ENCODE assay signal across 25 mouse cellular contexts in genomic region chr8:103244169-103244568, GRCm38 (mm10).
DNase-seq lines count a peak whose midpoint lies in the region; ATAC-seq and TF ChIP-seq lines count a peak whose summit lies in the region.
"Had no signal": no experiment of that assay in that cellular context is flagged by ENCODE, and none has a peak within 500 bp of the region (broad histone marks: within the 10 kb centered on the region; RNA-seq: fewer than 3 reads in every experiment).

No protein-coding gene starts in this region.

- no peaks in the 10 kb centered on the region for H3K36me3 ChIP-seq in midbrain, postnatal 0 days (ENCODE audit: insufficient read depth, low read length)
- H3K36me3 ChIP-seq in midbrain, embryonic 10.5 days: no peaks in the 10 kb centered on the region
- H3K36me3 ChIP-seq: heart, embryonic 10.5 days; limb, embryonic 12.5 days had no signal

- no peak overlapping the region for H3K4me3 ChIP-seq in midbrain, postnatal 0 days (ENCODE audit: low read depth, low read length)
- no peak overlapping the region for H3K4me3 ChIP-seq in midbrain, embryonic 10.5 days
- H3K4me3 ChIP-seq: heart, embryonic 10.5 days; limb, embryonic 12.5 days; megakaryocyte, embryonic 14.5 days had no signal

- DNase-seq in cerebellum, postnatal 10 days: peak; percentile 3 to 22
- DNase-seq in cerebellum, postnatal 36 days: no peak
- peak; percentile 20 for DNase-seq in gastrocnemius, postnatal 14 days
- DNase-seq in gastrocnemius, postnatal 25 days: no peak
- peak; percentile 24 for DNase-seq in midbrain, postnatal 0 days (ENCODE audit: low spot score)
- no peak for DNase-seq in midbrain, embryonic 10.5 days (ENCODE audit: low spot score)
- no peak for DNase-seq in ovary, adult 18-20 months (ENCODE audit: low spot score)
- DNase-seq: adrenal gland, adult 2 months; cerebellum, adult 11 months; cerebellum, adult 9-11 months; kidney, adult 9 months; kidney, postnatal 14 days; liver, postnatal 0 days; lung, postnatal 36 days; right cerebral cortex, adult 18-20 months; right cerebral cortex, postnatal 4 days; thymus, adult 2 months; thymus, postnatal 4 days had no signal

- no peak overlapping the region for H3K9ac ChIP-seq in midbrain, postnatal 0 days (replicated peaks; ENCODE audit: low read length, poor library complexity, severe bottlenecking)
- H3K9ac ChIP-seq: limb, embryonic 12.5 days; liver, postnatal 0 days had no signal

- no peaks in the 10 kb centered on the region for H3K27me3 ChIP-seq in midbrain, postnatal 0 days (ENCODE audit: insufficient read depth, low read length)
- no peaks in the 10 kb centered on the region for H3K27me3 ChIP-seq in midbrain, embryonic 10.5 days (ENCODE audit: low read depth, poor library complexity, severe bottlenecking)
- H3K27me3 ChIP-seq: limb, embryonic 12.5 days; megakaryocyte, embryonic 14.5 days; Patski had no signal

- no peak overlapping the region for H3K4me2 ChIP-seq in midbrain, postnatal 0 days (ENCODE audit: low read depth, low read length, poor library complexity, severe bottlenecking)
- H3K4me2 ChIP-seq: limb, embryonic 12.5 days; liver, embryonic 11.5 days had no signal

- no peak for ATAC-seq in midbrain, postnatal 0 days (ENCODE audit: low FRiP score)
- ATAC-seq: hindbrain, embryonic 16.5 days; liver, postnatal 0 days; midbrain, embryonic 16.5 days; Patski had no signal

- H3K4me1 ChIP-seq in midbrain, postnatal 0 days (ENCODE audit: insufficient read depth, low read length): no peaks in the 10 kb centered on the region
- H3K4me1 ChIP-seq in midbrain, embryonic 10.5 days: no peaks in the 10 kb centered on the region
- H3K4me1 ChIP-seq: megakaryocyte, embryonic 14.5 days had no signal

- no peak overlapping the region for H3K27ac ChIP-seq in midbrain, postnatal 0 days (ENCODE audit: low read depth, low read length)
- H3K27ac ChIP-seq in midbrain, embryonic 10.5 days (replicated peaks): no peak overlapping the region
- H3K27ac ChIP-seq: limb, embryonic 12.5 days had no signal

- WGBS in midbrain, postnatal 0 days: 91% methylated on average over 2 of the region's 2 CpGs
- WGBS in midbrain, embryonic 10.5 days: 79% methylated on average over 2 of the region's 2 CpGs

- TF ChIP-seq CTCF in midbrain, postnatal 0 days (IDR thresholded peaks at IDR 0.05): no peak

- H3K9me3 ChIP-seq in midbrain, postnatal 0 days (ENCODE audit: low read length): no peaks in the 10 kb centered on the region
- no peaks in the 10 kb centered on the region for H3K9me3 ChIP-seq in midbrain, embryonic 10.5 days (replicated peaks)
- H3K9me3 ChIP-seq: heart, embryonic 10.5 days had no signal

- intact Hi-C loops in gastrocnemius, postnatal 14 days (cut with DNase I; ENCODE audit: low total_unique reads): no loop called here

Comparison
In these comparisons a context has a peak if more than half of its experiments do, and no peak if none do; other contexts are left out.
1. DNase-seq: peak in cerebellum, postnatal 10 days (2 of 2), gastrocnemius, postnatal 14 days (single experiment) and midbrain, postnatal 0 days (single experiment); none in cerebellum, postnatal 36 days (0 of 2), gastrocnemius, postnatal 25 days (single experiment), midbrain, embryonic 10.5 days (single experiment) and ovary, adult 18-20 months (single experiment).